Mouse (Mus musculus) Patski (cell line): ENCODE results near the gene Crat. TPM values are rescaled to one million over a fixed set of nuclear protein-coding genes. Genes with fewer than 3 reads are reported as not detected.

ENCODE experiments used
- ATAC-seq: fragments of 100-300 bp; one replicate; pipeline ENCODE4 v1.8.0; 2021
- CTCF ChIA-PET: fragments of 350-600 bp; sonication (Branson Sonifier 250); formaldehyde crosslinking; loops from one replicate; lab custom pipeline; 2022; ENCODE audit warnings: inconsistent platforms; lab: Charles Lee
- POLR2A ChIA-PET: fragments of 350-600 bp; sonication (Branson Sonifier 250); formaldehyde crosslinking; loops from one replicate; lab custom pipeline; 2022; ENCODE audit warnings: antibody characterized with exemption, inconsistent platforms; lab: Charles Lee
- DNase-seq: peaks from one replicate; pipeline ENCODE4 v3.0.0-alpha.2; 2011; ENCODE audit warnings: low read depth, low spot score
- H3K27me3 ChIP-seq: fragments of 371-371 bp; one replicate; pipeline ENCODE4 v1.5.1; 2021
- CTCF ChIP-seq: fragments of 100-300 bp; IDR thresholded peaks from one replicate; pipeline ENCODE4 v1.5.1; 2021
- in situ Hi-C: fragments of 300-500 bp; cut with MboI; formaldehyde crosslinking; loops from 3 replicates; pipeline ENCODE4 v1.11.1; 2018; ENCODE audit warnings: low pct_unique_long_range_greater_than_20kb, mixed read lengths
- polyA plus RNA-seq: library from polyadenylated mRNA; unstranded; gene quantifications from one replicate; pipeline ENCODE4 v1.2.3, GENCODE M21; 2021

The Crat gene
- polyA plus RNA-seq, 1 experiment from 2014 or later, result 86.1 TPM

GRCm38 (mm10) chr2:30409454-30410176 lies 6.0 kb downstream of the Crat start:
- in situ Hi-C loops, result no loop called here
- no peak for TF ChIP-seq CTCF
- CTCF ChIA-PET, result no interaction called here
- POLR2A ChIA-PET, result interaction anchor here (0.6 kb wide), 1 partner anchor 40 kb away, joined by 3 read pairs; no protein-coding TSS in a partner anchor
- no peaks in the 10 kb centered on the region for H3K27me3 ChIP-seq
- no peak for ATAC-seq
- DNase-seq, result no peak

DNA sequence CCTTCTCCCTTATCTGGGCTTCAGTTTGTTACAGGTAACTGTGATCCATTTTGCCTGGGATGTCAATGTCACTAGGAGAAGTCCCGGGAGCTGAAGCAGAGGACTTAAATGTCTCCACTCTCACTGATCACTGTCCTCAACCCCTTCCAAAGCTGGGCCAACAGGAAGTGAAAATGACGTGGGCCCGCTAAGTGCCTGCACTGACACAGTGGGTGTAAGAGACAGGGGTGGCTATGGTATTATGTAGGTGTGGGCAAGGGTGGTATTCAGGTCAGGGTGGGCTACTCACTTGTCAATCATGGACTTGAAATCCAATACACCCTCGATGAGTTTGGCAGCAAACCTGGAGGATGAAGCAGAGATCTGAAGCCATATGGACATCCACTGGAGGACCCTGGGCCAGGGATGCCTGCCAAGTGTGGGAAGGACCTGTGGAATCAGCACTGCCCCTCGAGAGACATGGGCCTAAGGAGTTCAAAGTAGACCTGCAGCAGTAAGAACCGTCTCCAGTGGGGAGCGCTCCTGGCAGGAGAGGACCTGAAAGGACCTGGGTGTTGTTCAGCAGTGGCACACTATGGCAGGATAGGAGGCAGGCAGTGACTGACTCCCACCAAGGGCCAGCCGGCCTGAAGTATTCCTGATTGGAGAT lies 7.0 kb downstream of the Crat start:
- DNase-seq (no peak), ATAC-seq (no peak)
- ChIA-PET CTCF (no interaction called here), POLR2A (no interaction called here)
- no peak for TF ChIP-seq CTCF
- H3K27me3 ChIP-seq, result no peaks in the 10 kb centered on the region
- in situ Hi-C loops, result no loop called here

DNA sequence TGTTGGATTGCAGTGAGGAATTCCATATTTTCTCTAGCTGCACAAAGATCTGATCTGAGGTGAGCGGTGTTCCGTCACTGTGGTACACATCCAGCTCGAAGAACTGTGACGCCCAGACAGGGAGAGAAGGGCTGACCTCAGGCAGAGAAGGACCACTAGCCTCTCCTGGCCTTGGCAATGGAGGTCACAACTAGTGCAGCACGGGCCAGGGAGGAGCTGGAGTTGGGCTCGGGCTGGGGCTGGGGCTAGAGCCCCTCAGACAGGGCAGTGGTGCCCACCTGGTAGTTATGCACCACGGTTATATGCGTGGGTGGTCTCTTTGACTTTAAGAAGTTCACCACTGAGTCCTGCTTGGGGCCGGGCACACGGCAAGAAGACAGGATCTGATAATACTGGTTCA lies 7.8 kb downstream of the Crat start:
- POLR2A ChIA-PET, result no interaction called here
- TF ChIP-seq CTCF, result no peak
- no peak for DNase-seq
- CTCF ChIA-PET, result no interaction called here
- no peaks in the 10 kb centered on the region for H3K27me3 ChIP-seq
- in situ Hi-C loops, result no loop called here
- ATAC-seq, result no peak

- POLR2A ChIA-PET, result no interaction called here
- no peak for TF ChIP-seq CTCF
- in situ Hi-C loops, result no loop called here
- DNase-seq (no peak), ATAC-seq (no peak)
- CTCF ChIA-PET, result no interaction called here
- no peaks in the 10 kb centered on the region for H3K27me3 ChIP-seq
Observed at GRCm38 (mm10) chr2:30407221-30407620, 8.4 kb downstream of the Crat start.

DNA sequence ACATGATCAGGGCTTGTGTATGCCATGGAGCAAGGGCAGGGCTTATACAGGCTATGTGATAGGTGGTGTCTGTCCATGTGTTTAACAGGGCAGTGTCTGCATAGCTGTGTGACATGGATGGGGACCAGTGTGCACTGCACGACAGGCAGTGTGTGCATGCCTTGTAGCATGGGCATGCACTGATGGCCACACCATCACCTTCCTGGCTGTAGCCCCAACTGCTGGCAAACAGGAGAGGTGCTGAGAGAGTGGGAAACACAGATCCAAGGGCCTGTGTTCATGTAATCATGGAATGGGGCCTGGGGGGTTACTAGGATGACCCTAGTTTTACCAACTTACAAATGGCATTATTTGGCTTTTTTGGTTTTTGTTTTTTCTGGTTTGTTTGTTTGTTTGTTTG lies 11.7 kb downstream of the Crat start:
- in situ Hi-C loops, result no loop called here
- TF ChIP-seq CTCF, result no peak
- ATAC-seq (no peak), DNase-seq (no peak)
- CTCF ChIA-PET, result interaction anchor here (0.6 kb wide), 1 partner anchor 523 kb away, joined by 3 read pairs; no protein-coding TSS in a partner anchor
- POLR2A ChIA-PET, result interaction anchor here (1.2 kb wide), 1 partner anchor 12 kb away, joined by 3 read pairs; the partner anchor contains the start of genes Crat and Ptpa
- no peaks in the 10 kb centered on the region for H3K27me3 ChIP-seq

GRCm38 (mm10) chr2:30402843-30403242 lies 12.8 kb downstream of the Crat start:
- in situ Hi-C loops, result no loop called here
- no peak for ATAC-seq
- H3K27me3 ChIP-seq, result no peaks in the 10 kb centered on the region
- TF ChIP-seq CTCF, result no peak
- DNase-seq, result no peak
- ChIA-PET CTCF (interaction anchor here (1.2 kb wide), 1 partner anchor 10 kb away, joined by 3 read pairs; no protein-coding TSS in a partner anchor), POLR2A (interaction anchor here (0.7 kb wide), 1 partner anchor 9 kb away, joined by 3 read pairs; no protein-coding TSS in a partner anchor)

DNA sequence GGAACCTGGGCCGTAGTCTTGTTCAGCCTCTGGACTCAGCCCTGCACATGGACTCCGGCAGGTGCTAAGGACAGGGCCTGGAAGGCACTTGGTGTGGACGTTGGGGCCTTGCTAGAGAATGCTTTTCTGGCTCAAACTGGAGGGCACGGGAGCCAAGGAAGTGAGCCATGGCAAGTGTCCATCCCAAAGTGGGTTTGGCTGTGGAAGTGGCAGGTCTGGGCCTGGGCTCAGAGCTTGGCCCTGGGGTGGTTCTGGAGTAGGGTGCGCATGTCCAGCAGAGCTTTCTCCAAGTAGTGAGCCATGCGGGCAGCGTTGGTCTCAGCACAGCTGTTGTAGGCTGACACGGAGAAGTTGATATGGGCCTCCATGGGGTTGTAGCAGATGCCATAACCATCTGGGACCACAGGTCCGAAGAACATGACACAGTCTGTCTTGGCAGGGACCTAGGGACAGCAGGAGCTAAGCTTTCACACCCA lies 13.2 kb downstream of the Crat start:
- DNase-seq (no peak), ATAC-seq (no peak)
- in situ Hi-C loops, result no loop called here
- TF ChIP-seq CTCF, result no peak
- CTCF ChIA-PET, result interaction anchor here (1.2 kb wide), 1 partner anchor 10 kb away, joined by 3 read pairs; no protein-coding TSS in a partner anchor
- POLR2A ChIA-PET, result interaction anchor here (0.7 kb wide), 1 partner anchor 9 kb away, joined by 3 read pairs; no protein-coding TSS in a partner anchor
- no peaks in the 10 kb centered on the region for H3K27me3 ChIP-seq

DNA sequence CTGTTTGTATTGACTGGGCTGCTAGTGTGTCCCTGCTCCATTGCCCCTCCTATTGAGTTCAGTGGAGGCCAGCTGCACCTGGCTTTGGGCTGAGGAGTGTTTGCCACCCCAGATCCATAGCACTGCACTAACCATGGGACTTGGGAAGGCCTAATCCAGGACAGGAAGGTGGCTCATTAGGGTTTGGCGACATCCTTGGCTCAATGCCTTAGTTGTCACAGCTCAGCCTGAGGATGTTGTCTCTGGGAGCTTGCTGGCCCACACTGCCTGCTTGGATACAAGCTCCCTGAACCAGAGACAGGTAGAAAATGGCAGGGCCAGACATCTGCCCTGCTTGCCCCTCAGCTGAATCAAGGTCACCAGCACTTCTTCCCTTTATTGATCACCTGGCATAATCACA lies 14.0 kb downstream of the Crat start:
- no peak for ATAC-seq
- in situ Hi-C loops, result no loop called here
- ChIA-PET CTCF (no interaction called here), POLR2A (interaction anchor here (0.9 kb wide), 1 partner anchor 9 kb away, joined by 3 read pairs; the partner anchor contains the start of gene Dolpp1)
- no peaks in the 10 kb centered on the region for H3K27me3 ChIP-seq
- no peak for DNase-seq
- TF ChIP-seq CTCF, result no peak

DNA sequence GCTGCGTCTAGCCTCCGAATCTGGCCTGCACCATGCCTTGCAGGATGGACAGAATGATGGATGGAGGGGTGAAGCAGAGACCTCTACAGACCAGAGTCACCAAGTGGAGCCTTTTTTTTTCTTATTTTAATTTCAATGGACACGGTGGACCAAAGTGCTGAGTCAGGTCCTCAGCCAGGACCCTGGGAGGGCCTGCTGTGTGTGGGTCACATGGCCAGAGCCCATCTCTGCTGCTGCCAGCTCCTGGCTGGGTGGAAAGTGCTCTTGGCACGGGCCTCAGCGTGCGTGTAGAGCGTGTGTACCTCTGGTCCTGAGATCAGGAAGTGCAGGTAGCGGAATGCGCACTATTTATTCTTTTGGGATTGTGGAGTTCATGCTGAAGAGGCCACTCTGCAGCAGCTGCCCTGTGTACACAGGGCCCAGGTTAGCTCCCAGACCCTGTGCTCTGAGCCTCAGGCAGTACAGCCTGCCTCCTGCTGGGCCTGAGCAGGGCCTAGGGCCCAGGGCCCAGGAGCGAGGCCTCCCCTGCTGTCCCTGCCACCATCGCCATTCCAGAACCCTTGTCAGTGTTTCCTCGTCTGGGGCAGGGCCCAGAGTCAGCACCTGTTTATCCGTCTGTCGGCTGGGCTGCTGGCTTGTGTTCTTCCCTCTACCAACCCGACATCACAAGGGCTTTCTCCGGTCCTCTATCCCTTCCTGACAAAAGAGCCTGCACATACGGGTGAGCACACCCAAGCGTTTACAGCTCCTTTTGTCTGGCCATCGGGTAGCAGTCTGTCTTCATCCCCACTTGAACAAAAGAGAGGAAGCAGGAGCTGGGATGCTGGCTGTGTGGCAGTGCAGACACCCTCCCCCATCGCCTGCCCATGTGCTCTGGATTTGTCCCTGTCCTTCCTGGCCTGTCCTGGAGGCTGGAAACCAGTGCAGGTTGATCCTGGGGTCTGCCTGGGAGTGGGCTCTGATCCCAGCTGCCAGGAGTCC lies 16.1 kb downstream of the Crat start:
- no peak for DNase-seq
- no peak for TF ChIP-seq CTCF
- H3K27me3 ChIP-seq, result no peaks in the 10 kb centered on the region
- in situ Hi-C loops, result no loop called here
- CTCF ChIA-PET, result no interaction called here
- ATAC-seq, result no peak
- POLR2A ChIA-PET, result no interaction called here
